Mouse (Mus musculus): ENCODE measurements around the gene Pdpk1. TPM values are rescaled to one million over a fixed set of nuclear protein-coding genes. Genes with fewer than 3 reads are reported as not detected.

Gene Pdpk1
- polyA plus RNA-seq, 1 experiment from 2014 or later, result 45.6 TPM

- peaks cover 7 to 10% of the 10 kb centered on the region in 2 experiments; a peak in 3 of 4 replicates for H3K4me1 ChIP-seq (ENCODE audit: control insufficient read depth in 2 of 2, insufficient read depth in 2 of 2, low read length in 2 of 2)
- H3K9me3 ChIP-seq (ENCODE audit: control insufficient read depth, low read length), result no peaks in the 10 kb centered on the region
- H3K27me3 ChIP-seq (ENCODE audit: control insufficient read depth, insufficient read depth, low read length), result no peaks in the 10 kb centered on the region
- H3K9ac ChIP-seq (ENCODE audit: low read length), result peak overlapping the region; percentile 63
- no peak overlapping the region for H3K27ac ChIP-seq (replicated peaks in 1 of 2; ENCODE audit: control insufficient read depth in 1 of 2, insufficient read depth in 1 of 2, low read depth in 2 of 2, low read length in 2 of 2)
- WGBS, result 2% methylated on average over 26 of the region's 26 CpGs
- peak overlapping the region; percentile 42 to 47 for H3K4me3 ChIP-seq (ENCODE audit: control insufficient read depth in 1 of 2, insufficient read depth in 1 of 2, low read depth in 1 of 2, low read length in 2 of 2)
- ATAC-seq (ENCODE audit: insufficient number of reproducible peaks, insufficient read depth, low FRiP score, low read depth), result peak; percentile 65
- H3K4me2 ChIP-seq (ENCODE audit: low read length), result peak overlapping the region; percentile 86
- H3K36me3 ChIP-seq (ENCODE audit: control insufficient read depth, insufficient read depth, low read length), result peaks cover 15% of the 10 kb centered on the region; the same call in 1 of the 2 replicates
Measured at GRCm38 (mm10) chr17:24151890-24152563, 1.3 kb upstream of the Pdpk1 start.

- no peak for ATAC-seq (ENCODE audit: insufficient number of reproducible peaks, insufficient read depth, low FRiP score, low read depth)
- H3K9ac ChIP-seq (ENCODE audit: low read length), result peak overlapping the region; percentile 63; the same call in 1 of the 2 replicates
- H3K4me2 ChIP-seq (ENCODE audit: low read length), result peak overlapping the region; percentile 86
- peaks cover 9% of the 10 kb centered on the region; the same call in 1 of the 2 replicates for H3K36me3 ChIP-seq (ENCODE audit: control insufficient read depth, insufficient read depth, low read length)
- 11% methylated on average over 7 of the region's 7 CpGs for WGBS
- H3K27me3 ChIP-seq (ENCODE audit: control insufficient read depth, insufficient read depth, low read length), result no peaks in the 10 kb centered on the region
- H3K9me3 ChIP-seq (ENCODE audit: control insufficient read depth, low read length), result no peaks in the 10 kb centered on the region
- H3K4me3 ChIP-seq (ENCODE audit: control insufficient read depth in 1 of 2, insufficient read depth in 1 of 2, low read depth in 1 of 2, low read length in 2 of 2), result peak overlapping the region; percentile 42 to 47; a peak in 3 of 4 replicates
- H3K4me1 ChIP-seq (ENCODE audit: control insufficient read depth in 2 of 2, insufficient read depth in 2 of 2, low read length in 2 of 2), result peaks cover 7 to 10% of the 10 kb centered on the region in 2 experiments; a peak in 3 of 4 replicates
- H3K27ac ChIP-seq (replicated peaks in 1 of 2; ENCODE audit: control insufficient read depth in 1 of 2, insufficient read depth in 1 of 2, low read depth in 2 of 2, low read length in 2 of 2), result no peak overlapping the region
Measured at GRCm38 (mm10) chr17:24151382-24151781, 658 bp upstream of the Pdpk1 start.

GRCm38 (mm10) chr17:24149421-24149820 is 1.3 kb downstream of the Pdpk1 start:
- Histone ChIP-seq H3K36me3 (ENCODE audit: control insufficient read depth, insufficient read depth, low read length) (no peaks in the 10 kb centered on the region), H3K9ac (ENCODE audit: low read length) (no peak overlapping the region), H3K27me3 (ENCODE audit: control insufficient read depth, insufficient read depth, low read length) (no peaks in the 10 kb centered on the region), H3K4me3 (ENCODE audit: control insufficient read depth in 1 of 2, insufficient read depth in 1 of 2, low read depth in 1 of 2, low read length in 2 of 2) (no peak overlapping the region), H3K9me3 (ENCODE audit: control insufficient read depth, low read length) (no peaks in the 10 kb centered on the region), H3K27ac (replicated peaks in 1 of 2; ENCODE audit: control insufficient read depth in 1 of 2, insufficient read depth in 1 of 2, low read depth in 2 of 2, low read length in 2 of 2) (no peak overlapping the region), H3K4me2 (ENCODE audit: low read length) (no peak overlapping the region), H3K4me1 (ENCODE audit: control insufficient read depth in 2 of 2, insufficient read depth in 2 of 2, low read length in 2 of 2) (peaks cover 7 to 10% of the 10 kb centered on the region in 2 experiments; a peak in 3 of 4 replicates)
- 83% methylated on average over 7 of the region's 7 CpGs for WGBS
- ATAC-seq (ENCODE audit: insufficient number of reproducible peaks, insufficient read depth, low FRiP score, low read depth), result no peak

- ATAC-seq (ENCODE audit: insufficient number of reproducible peaks, insufficient read depth, low FRiP score, low read depth), result no peak
- H3K9ac ChIP-seq (ENCODE audit: low read length), result no peak overlapping the region
Measured at GRCm38 (mm10) chr17:24142897-24143296, 7.8 kb downstream of the Pdpk1 start.

GRCm38 (mm10) chr17:24141425-24141920 is 9.3 kb downstream of the Pdpk1 start:
- Histone ChIP-seq H3K4me1 (ENCODE audit: control insufficient read depth in 2 of 2, insufficient read depth in 2 of 2, low read length in 2 of 2) (peaks cover 5 to 37% of the 10 kb centered on the region in 2 experiments; a peak in 3 of 4 replicates), H3K4me2 (ENCODE audit: low read length) (peak overlapping the region; percentile 80), H3K27me3 (ENCODE audit: control insufficient read depth, insufficient read depth, low read length) (no peaks in the 10 kb centered on the region), H3K27ac (replicated peaks in 1 of 2; ENCODE audit: control insufficient read depth in 1 of 2, insufficient read depth in 1 of 2, low read depth in 2 of 2, low read length in 2 of 2) (peak overlapping the region; percentile 93 to 95), H3K4me3 (ENCODE audit: control insufficient read depth in 1 of 2, insufficient read depth in 1 of 2, low read depth in 1 of 2, low read length in 2 of 2) (peak overlapping the region; percentile 95 to 99), H3K9me3 (ENCODE audit: control insufficient read depth, low read length) (no peaks in the 10 kb centered on the region), H3K9ac (ENCODE audit: low read length) (peak overlapping the region; percentile 97), H3K36me3 (ENCODE audit: control insufficient read depth, insufficient read depth, low read length) (no peaks in the 10 kb centered on the region)
- peak; percentile 96 for ATAC-seq (ENCODE audit: insufficient number of reproducible peaks, insufficient read depth, low FRiP score, low read depth)
- under 1% methylated on average over 48 of the region's 57 CpGs for WGBS

More at GRCm38 (mm10) chr17:24142897-24143296, 7.8 kb downstream of the Pdpk1 start:
- Histone ChIP-seq H3K27ac (replicated peaks in 1 of 2; ENCODE audit: control insufficient read depth in 1 of 2, insufficient read depth in 1 of 2, low read depth in 2 of 2, low read length in 2 of 2) (no peak overlapping the region), H3K9me3 (ENCODE audit: control insufficient read depth, low read length) (no peaks in the 10 kb centered on the region), H3K27me3 (ENCODE audit: control insufficient read depth, insufficient read depth, low read length) (no peaks in the 10 kb centered on the region), H3K36me3 (ENCODE audit: control insufficient read depth, insufficient read depth, low read length) (no peaks in the 10 kb centered on the region), H3K4me3 (ENCODE audit: control insufficient read depth in 1 of 2, insufficient read depth in 1 of 2, low read depth in 1 of 2, low read length in 2 of 2) (no peak overlapping the region), H3K4me2 (ENCODE audit: low read length) (no peak overlapping the region), H3K4me1 (ENCODE audit: control insufficient read depth in 2 of 2, insufficient read depth in 2 of 2, low read length in 2 of 2) (peaks cover 3 to 22% of the 10 kb centered on the region in 2 experiments; a peak in 3 of 4 replicates)
- WGBS, result 32% methylated on average over 2 of the region's 2 CpGs

- WGBS, result under 1% methylated on average over 43 of the region's 43 CpGs
- H3K9ac ChIP-seq (ENCODE audit: low read length), result peak overlapping the region; percentile 97
- H3K4me3 ChIP-seq (ENCODE audit: control insufficient read depth in 1 of 2, insufficient read depth in 1 of 2, low read depth in 1 of 2, low read length in 2 of 2), result peak overlapping the region; percentile 95 to 99
- peaks cover 5 to 38% of the 10 kb centered on the region in 2 experiments; a peak in 3 of 4 replicates for H3K4me1 ChIP-seq (ENCODE audit: control insufficient read depth in 2 of 2, insufficient read depth in 2 of 2, low read length in 2 of 2)
- H3K36me3 ChIP-seq (ENCODE audit: control insufficient read depth, insufficient read depth, low read length), result no peaks in the 10 kb centered on the region
- peak overlapping the region; percentile 71 for H3K4me2 ChIP-seq (ENCODE audit: low read length)
- ATAC-seq (ENCODE audit: insufficient number of reproducible peaks, insufficient read depth, low FRiP score, low read depth), result peak; percentile 20
- H3K27ac ChIP-seq (replicated peaks in 1 of 2; ENCODE audit: control insufficient read depth in 1 of 2, insufficient read depth in 1 of 2, low read depth in 2 of 2, low read length in 2 of 2), result peak overlapping the region; percentile 93 to 95
- H3K9me3 ChIP-seq (ENCODE audit: control insufficient read depth, low read length), result no peaks in the 10 kb centered on the region
- H3K27me3 ChIP-seq (ENCODE audit: control insufficient read depth, insufficient read depth, low read length), result no peaks in the 10 kb centered on the region
Measured at GRCm38 (mm10) chr17:24140845-24141424, 9.8 kb downstream of the Pdpk1 start.

GRCm38 (mm10) chr17:24139968-24140367 is 10.8 kb downstream of the Pdpk1 start:
- Histone ChIP-seq H3K36me3 (ENCODE audit: control insufficient read depth, insufficient read depth, low read length) (no peaks in the 10 kb centered on the region), H3K4me3 (ENCODE audit: control insufficient read depth in 1 of 2, insufficient read depth in 1 of 2, low read depth in 1 of 2, low read length in 2 of 2) (peak overlapping the region in 1 of 2 experiments; percentile 95; a peak in 1 of 4 replicates), H3K27ac (replicated peaks in 1 of 2; ENCODE audit: control insufficient read depth in 1 of 2, insufficient read depth in 1 of 2, low read depth in 2 of 2, low read length in 2 of 2) (peak overlapping the region in 1 of 2 experiments; percentile 95; a peak in 1 of 4 replicates), H3K4me1 (ENCODE audit: control insufficient read depth in 2 of 2, insufficient read depth in 2 of 2, low read length in 2 of 2) (peaks cover 5 to 38% of the 10 kb centered on the region in 2 experiments; a peak in 3 of 4 replicates), H3K9ac (ENCODE audit: low read length) (peak overlapping the region; percentile 97), H3K4me2 (ENCODE audit: low read length) (peak overlapping the region; percentile 71), H3K27me3 (ENCODE audit: control insufficient read depth, insufficient read depth, low read length) (no peaks in the 10 kb centered on the region), H3K9me3 (ENCODE audit: control insufficient read depth, low read length) (no peaks in the 10 kb centered on the region)
- no peak for ATAC-seq (ENCODE audit: insufficient number of reproducible peaks, insufficient read depth, low FRiP score, low read depth)
- 84% methylated on average over 4 of the region's 4 CpGs for WGBS
